Mouse (Mus musculus) hindbrain, embryonic 15.5 days (tissue): ENCODE data around the gene Fbxo34. TPM values are rescaled to one million over a fixed set of nuclear protein-coding genes. Genes with fewer than 3 reads are reported as not detected.
"Not testable (repeated sequence)": the region's sequence is repeated elsewhere in the genome, so short reads cannot be mapped to it uniquely, and the experiment has no call there.

ENCODE experiments used
- ATAC-seq: fragments of 200-750 bp; cut with Nextera tagmentation; 2 replicates; pipeline ENCODE4 v1.8.0; 2017; ENCODE audit warnings: low read depth, moderate number of reproducible peaks, moderate TSS enrichment; ENCODE audit not compliant: low FRiP score
- H3K27ac ChIP-seq: fragments of 300-500 bp; sonication (generic); replicated peaks from 2 replicates; pipeline ENCODE4 v1.5.1; 2015; ENCODE audit warnings: mild to moderate bottlenecking, inconsistent platforms
- H3K27me3 ChIP-seq: fragments of 300-500 bp; sonication (generic); 2 replicates; pipeline ENCODE4 v1.6.1; 2015; ENCODE audit warnings: control low read depth, inconsistent platforms
- H3K36me3 ChIP-seq: fragments of 300-500 bp; sonication (generic); 2 replicates; pipeline ENCODE4 v1.6.1; 2015; ENCODE audit warnings: control low read depth, inconsistent platforms
- H3K4me1 ChIP-seq: fragments of 300-500 bp; sonication (generic); replicated peaks from 2 replicates; pipeline ENCODE4 v1.6.1; 2015; ENCODE audit warnings: control low read depth, inconsistent platforms
- H3K4me2 ChIP-seq: fragments of 300-500 bp; sonication (generic); 2 replicates; pipeline ENCODE4 v1.6.1; 2015; ENCODE audit warnings: moderate library complexity, mild to moderate bottlenecking, inconsistent platforms
- H3K4me3 ChIP-seq: fragments of 300-500 bp; sonication (generic); 2 replicates; pipeline ENCODE4 v1.5.1; 2015; ENCODE audit warnings: mild to moderate bottlenecking, inconsistent platforms
- H3K9ac ChIP-seq: fragments of 300-500 bp; sonication (generic); 2 replicates; pipeline ENCODE4 v1.6.1; 2015; ENCODE audit warnings: inconsistent platforms
- H3K9me3 ChIP-seq: fragments of 300-500 bp; sonication (generic); 2 replicates; pipeline ENCODE4 v1.6.1; 2016; ENCODE audit warnings: control low read depth, inconsistent platforms
- WGBS: fragments of 180-500 bp; shearing (Covaris S2); methylation state at CpG from one replicate; pipeline ENCODE4 v1.1.7; 2015; 5-methylcytosine and 5-hydroxymethylcytosine counted together
- polyA plus RNA-seq: library from polyadenylated mRNA; unstranded; fragments of >200 nt; fragmentation: Nextera tagmentation; extraction: Ambion mirVana; gene quantifications from 2 replicates; pipeline ENCODE4 v1.2.1, GENCODE M21; 2015

The Fbxo34 gene
- polyA plus RNA-seq, 1 experiment from 2014 or later, result 31.4 TPM

GRCm38 (mm10) chr14:47544877-47545276, 94.7 kb downstream of the Fbxo34 start:
- Histone ChIP-seq H3K36me3 (peaks cover 90% of the 10 kb centered on the region), H3K4me1 (no peaks in the 10 kb centered on the region), H3K9ac (no peak overlapping the region), H3K27ac (no peak overlapping the region), H3K4me2 (no peak overlapping the region), H3K4me3 (no peak overlapping the region), H3K9me3 (no peaks in the 10 kb centered on the region), H3K27me3 (no peaks in the 10 kb centered on the region)
- ATAC-seq, result no peak
- 95% methylated on average over 4 of the region's 4 CpGs for WGBS

- H3K27me3 ChIP-seq, result no peaks in the 10 kb centered on the region
- no peak overlapping the region for H3K4me3 ChIP-seq
- no peak overlapping the region for H3K4me2 ChIP-seq
- no peak overlapping the region for H3K9ac ChIP-seq
- H3K9me3 ChIP-seq, result no peaks in the 10 kb centered on the region
- ATAC-seq, result no peak
- H3K4me1 ChIP-seq, result no peaks in the 10 kb centered on the region
- H3K36me3 ChIP-seq, result peaks cover 78% of the 10 kb centered on the region
- H3K27ac ChIP-seq, result no peak overlapping the region
- WGBS, result 97% methylated on average over 6 of the region's 6 CpGs
Observed at GRCm38 (mm10) chr14:47551668-47552067, 101.4 kb downstream of the Fbxo34 start.

DNA sequence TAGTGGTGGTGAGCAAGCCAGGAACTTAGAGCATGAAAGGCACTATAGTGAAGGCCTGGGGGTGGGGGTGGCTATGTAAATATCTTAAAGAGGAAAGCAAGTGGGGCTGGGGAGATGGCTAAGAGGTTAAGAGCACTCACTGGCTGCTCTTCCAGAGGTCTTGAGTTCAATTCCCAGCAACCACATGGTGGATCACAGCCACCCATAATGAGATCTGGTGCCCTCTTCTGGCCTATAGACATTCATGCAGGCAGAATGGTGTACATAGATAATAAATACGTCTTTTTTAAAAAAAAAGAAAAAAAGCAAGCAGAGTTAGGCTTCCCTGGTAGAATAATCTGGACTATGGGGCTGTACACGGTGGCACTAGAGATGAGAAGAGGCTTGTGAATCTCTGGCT, 103.2 kb downstream of the Fbxo34 start:
- H3K4me1 ChIP-seq, result no peaks in the 10 kb centered on the region
- H3K9me3 ChIP-seq, result no peaks in the 10 kb centered on the region
- no peak overlapping the region for H3K27ac ChIP-seq
- no peaks in the 10 kb centered on the region for H3K27me3 ChIP-seq
- 97% methylated on average over 2 of the region's 2 CpGs for WGBS
- no peak overlapping the region for H3K9ac ChIP-seq
- H3K4me3 ChIP-seq, result no peak overlapping the region
- no peak for ATAC-seq
- H3K4me2 ChIP-seq, result no peak overlapping the region
- peaks cover 64% of the 10 kb centered on the region for H3K36me3 ChIP-seq

GRCm38 (mm10) chr14:47554236-47554635, 104.0 kb downstream of the Fbxo34 start:
- Histone ChIP-seq H3K4me1 (no peaks in the 10 kb centered on the region), H3K9me3 (no peaks in the 10 kb centered on the region), H3K9ac (no peak overlapping the region), H3K4me2 (no peak overlapping the region), H3K27me3 (no peaks in the 10 kb centered on the region), H3K36me3 (peaks cover 61% of the 10 kb centered on the region), H3K27ac (no peak overlapping the region), H3K4me3 (no peak overlapping the region)
- no peak for ATAC-seq
- WGBS, result 92% methylated on average over 4 of the region's 4 CpGs

DNA sequence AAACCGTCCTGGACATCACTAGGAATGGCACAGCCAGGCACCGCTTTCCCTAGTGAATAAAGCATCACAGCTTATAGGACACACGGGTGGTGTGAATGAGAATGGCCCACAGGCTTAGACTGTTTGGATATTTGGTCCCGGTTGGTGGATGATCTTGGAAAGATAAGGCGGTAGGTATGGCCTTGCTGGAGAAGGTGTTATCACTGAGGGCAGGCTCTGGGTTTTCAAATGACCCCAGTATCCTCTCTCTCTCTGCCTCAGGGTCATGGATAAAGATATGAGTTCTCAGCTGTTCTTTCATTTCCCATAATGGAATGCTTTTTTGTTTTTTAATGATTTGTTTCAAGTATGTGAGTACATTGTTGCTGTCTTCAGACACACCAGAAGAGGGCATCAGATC, 105.0 kb downstream of the Fbxo34 start:
- Histone ChIP-seq H3K4me3 (no peak overlapping the region), H3K27ac (no peak overlapping the region), H3K36me3 (peaks cover 57% of the 10 kb centered on the region), H3K9me3 (no peaks in the 10 kb centered on the region), H3K9ac (no peak overlapping the region), H3K4me2 (no peak overlapping the region), H3K4me1 (no peaks in the 10 kb centered on the region), H3K27me3 (no peaks in the 10 kb centered on the region)
- WGBS, result 97% methylated on average over 5 of the region's 5 CpGs
- ATAC-seq, result no peak

GRCm38 (mm10) chr14:47560714-47561113, 110.5 kb downstream of the Fbxo34 start:
- Histone ChIP-seq H3K9me3 (no peaks in the 10 kb centered on the region), H3K4me2 (no peak overlapping the region), H3K27me3 (no peaks in the 10 kb centered on the region), H3K4me1 (no peaks in the 10 kb centered on the region), H3K4me3 (no peak overlapping the region), H3K36me3 (peaks cover 18% of the 10 kb centered on the region), H3K9ac (no peak overlapping the region), H3K27ac (no peak overlapping the region)
- no peak for ATAC-seq
- 97% methylated on average over 2 of the region's 2 CpGs for WGBS

DNA sequence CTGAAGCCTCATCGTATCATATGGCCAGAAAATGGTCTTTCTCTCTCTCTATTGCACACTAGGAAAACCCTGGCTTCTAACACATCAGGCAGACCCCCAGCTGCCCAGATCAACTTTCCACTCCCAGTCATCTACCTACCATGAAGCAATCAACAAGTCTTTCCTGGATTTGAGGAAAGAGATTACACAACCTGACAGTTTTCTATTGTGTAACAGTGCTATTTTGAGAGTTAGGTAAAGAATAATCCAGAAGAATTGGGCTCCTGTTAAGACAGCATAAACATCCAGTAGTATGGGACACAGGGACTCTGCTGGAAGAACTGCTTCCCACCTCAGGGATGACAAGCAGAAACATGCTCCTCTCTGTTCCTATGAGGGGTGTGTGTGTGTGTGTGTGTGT, 112.3 kb downstream of the Fbxo34 start:
- Histone ChIP-seq H3K9ac (no peak overlapping the region), H3K36me3 (peaks cover 10% of the 10 kb centered on the region), H3K4me3 (no peak overlapping the region), H3K27ac (no peak overlapping the region), H3K27me3 (no peaks in the 10 kb centered on the region), H3K9me3 (no peaks in the 10 kb centered on the region), H3K4me2 (no peak overlapping the region), H3K4me1 (peaks cover 10% of the 10 kb centered on the region)
- WGBS, result 92% methylated on average over 1 of the region's 1 CpGs
- ATAC-seq, result no peak

DNA sequence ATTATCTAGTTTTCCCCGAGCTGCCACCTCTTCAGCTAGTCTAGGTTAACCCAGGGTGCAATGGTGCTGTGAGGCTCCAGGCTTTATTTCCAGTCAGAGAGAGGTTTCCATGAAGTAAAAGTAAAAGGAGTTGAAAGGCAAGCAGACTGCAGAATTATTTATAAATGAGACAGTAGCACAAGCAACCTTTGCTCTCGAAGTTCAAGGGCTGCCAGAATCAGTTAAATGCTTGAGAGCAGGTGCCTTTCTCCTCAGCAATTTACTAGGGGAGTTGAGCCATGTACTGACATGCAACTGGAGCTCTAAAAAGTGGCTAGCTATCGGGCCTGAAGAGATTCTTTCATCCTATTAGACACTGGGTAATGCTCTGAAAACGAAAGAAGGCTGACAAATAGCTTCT, 112.9 kb downstream of the Fbxo34 start:
- WGBS, result 87% methylated on average over 4 of the region's 4 CpGs
- H3K9ac ChIP-seq, result no peak overlapping the region
- peaks cover 12% of the 10 kb centered on the region for H3K4me1 ChIP-seq
- H3K4me3 ChIP-seq, result no peak overlapping the region
- H3K27me3 ChIP-seq, result no peaks in the 10 kb centered on the region
- no peak overlapping the region for H3K4me2 ChIP-seq
- H3K27ac ChIP-seq, result no peak overlapping the region
- H3K36me3 ChIP-seq, result peaks cover 10% of the 10 kb centered on the region
- no peaks in the 10 kb centered on the region for H3K9me3 ChIP-seq
- ATAC-seq, result no peak

DNA sequence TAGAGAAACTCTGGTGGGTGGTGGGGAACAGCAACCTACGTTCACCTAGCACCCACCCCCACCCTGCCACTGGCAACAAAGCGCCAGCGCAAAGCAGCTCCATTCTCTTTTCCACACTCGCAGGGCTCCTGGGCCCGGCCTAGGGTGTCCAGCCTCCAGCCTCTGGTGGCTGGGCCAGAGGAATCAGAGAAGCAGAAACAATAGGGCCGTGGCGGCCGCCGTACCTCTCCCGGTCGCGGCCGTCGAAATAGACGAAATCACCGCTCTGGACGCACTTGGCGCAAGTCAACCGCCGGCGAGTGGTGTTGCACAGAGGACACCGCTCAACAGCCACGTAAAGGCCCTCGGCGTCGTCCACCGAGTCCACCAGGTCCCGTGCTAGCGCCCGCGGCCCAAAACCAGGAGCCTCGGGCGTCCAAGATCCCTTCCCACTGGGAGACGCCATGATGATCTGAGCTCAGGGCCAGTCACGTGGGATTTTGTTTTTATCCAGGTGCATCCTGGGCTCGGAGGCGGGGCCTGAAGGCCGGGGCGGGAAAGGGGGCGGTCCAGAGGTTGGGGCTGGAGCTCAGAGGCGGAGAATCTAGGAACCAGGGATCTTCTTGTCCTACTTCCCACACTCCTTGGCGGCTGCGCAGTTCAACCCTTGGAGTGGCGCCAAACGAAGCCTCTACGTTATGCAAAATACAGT, 117.9 kb downstream of the Fbxo34 start:
- H3K4me3 ChIP-seq, result peak overlapping the region; percentile 69
- H3K27me3 ChIP-seq, result no peaks in the 10 kb centered on the region
- under 1% methylated on average over 46 of the region's 46 CpGs for WGBS
- peak; percentile 99 for ATAC-seq
- peak overlapping the region; percentile 74 for H3K9ac ChIP-seq
- H3K36me3 ChIP-seq, result no peaks in the 10 kb centered on the region
- H3K9me3 ChIP-seq, result no peaks in the 10 kb centered on the region
- peak overlapping the region; percentile 63 for H3K4me2 ChIP-seq
- peak overlapping the region; percentile 61 for H3K27ac ChIP-seq
- peaks cover 12% of the 10 kb centered on the region for H3K4me1 ChIP-seq

DNA sequence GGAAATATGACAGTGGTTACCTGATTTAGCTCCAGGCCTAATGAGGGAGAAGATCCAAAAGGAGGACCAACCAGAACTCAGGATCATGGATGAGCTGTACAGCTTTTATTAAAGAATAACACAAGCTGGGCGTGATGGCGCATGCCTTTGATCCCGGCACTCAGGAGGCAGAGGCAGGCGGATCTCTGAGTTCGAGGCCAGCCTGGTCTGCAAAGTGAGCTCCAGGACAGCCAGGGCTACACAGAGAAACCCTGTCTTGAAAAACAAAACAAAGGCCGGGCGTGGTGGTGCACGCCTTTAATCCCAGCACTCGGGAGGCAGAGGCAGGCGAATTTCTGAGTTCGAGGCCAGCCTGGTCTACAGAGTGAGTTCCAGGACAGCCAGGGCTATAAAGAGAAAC, 120.3 kb downstream of the Fbxo34 start, which contains the start of gene Atg14:
Gene Atg14, minus strand, starts transcription at position 101 of the 400 bp plus-strand sequence.
- not testable (repeated sequence) for H3K27ac ChIP-seq, ATAC-seq, H3K9ac ChIP-seq, H3K36me3 ChIP-seq, H3K4me2 ChIP-seq, H3K4me3 ChIP-seq, H3K9me3 ChIP-seq, H3K27me3 ChIP-seq
- WGBS, result 95% methylated on average over 11 of the region's 11 CpGs
- peaks cover 12% of the 10 kb centered on the region for H3K4me1 ChIP-seq

DNA sequence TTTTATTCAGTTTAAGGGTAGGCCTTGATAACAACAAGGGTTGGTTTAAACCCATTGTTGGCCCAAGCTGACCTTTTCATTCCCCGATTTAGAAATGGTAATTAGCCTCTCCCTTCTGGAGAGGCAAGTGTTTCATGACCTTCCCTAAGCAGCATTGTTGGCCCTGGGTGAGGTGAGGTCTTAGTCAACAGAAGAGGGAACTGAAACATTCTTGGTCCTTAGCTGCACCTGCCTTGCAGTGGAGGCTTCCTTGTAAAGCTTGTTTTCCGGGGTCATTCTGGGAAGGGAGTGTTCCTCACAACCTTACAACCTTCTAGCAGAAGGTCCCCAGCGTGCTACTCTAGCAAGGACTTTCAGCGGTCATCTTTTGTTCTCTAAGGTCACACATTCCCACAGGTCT, 122.5 kb downstream of the Fbxo34 start:
- Histone ChIP-seq H3K9me3 (no peaks in the 10 kb centered on the region), H3K27me3 (no peaks in the 10 kb centered on the region), H3K36me3 (no peaks in the 10 kb centered on the region), H3K9ac (no peak overlapping the region), H3K4me1 (peaks cover 1% of the 10 kb centered on the region), H3K4me3 (no peak overlapping the region), H3K27ac (no peak overlapping the region), H3K4me2 (no peak overlapping the region)
- 83% methylated on average over 4 of the region's 4 CpGs for WGBS
- ATAC-seq, result no peak

DNA sequence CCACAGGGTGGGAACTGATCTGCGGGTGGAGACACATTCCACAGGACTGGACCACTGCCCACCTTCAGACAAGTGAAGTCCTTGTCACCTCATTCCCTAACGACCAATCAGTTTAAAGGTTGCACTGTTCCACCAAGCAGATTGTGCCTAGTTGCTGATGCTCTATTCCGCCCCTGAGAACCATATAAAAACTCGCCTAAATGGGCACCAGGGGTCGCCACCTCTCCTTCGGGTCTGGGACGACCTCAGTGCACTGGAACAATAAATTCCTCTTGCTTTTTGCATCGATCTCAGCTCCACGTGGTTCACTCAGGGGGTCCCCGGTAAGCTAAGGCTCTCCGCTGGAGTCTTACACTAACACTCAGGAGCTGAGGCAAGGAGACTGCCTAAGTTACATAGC, 124.5 kb downstream of the Fbxo34 start:
- H3K27ac ChIP-seq, result no peak overlapping the region
- H3K9me3 ChIP-seq, result no peaks in the 10 kb centered on the region
- H3K9ac ChIP-seq, result no peak overlapping the region
- no peaks in the 10 kb centered on the region for H3K4me1 ChIP-seq
- H3K4me3 ChIP-seq, result no peak overlapping the region
- H3K36me3 ChIP-seq, result no peaks in the 10 kb centered on the region
- H3K4me2 ChIP-seq, result no peak overlapping the region
- WGBS, result 80% methylated on average over 11 of the region's 11 CpGs
- no peaks in the 10 kb centered on the region for H3K27me3 ChIP-seq
- no peak for ATAC-seq

GRCm38 (mm10) chr14:47576687-47577086, 126.5 kb downstream of the Fbxo34 start:
- Histone ChIP-seq H3K36me3 (no peaks in the 10 kb centered on the region), H3K4me2 (no peak overlapping the region), H3K27me3 (no peaks in the 10 kb centered on the region), H3K4me3 (no peak overlapping the region), H3K27ac (no peak overlapping the region), H3K4me1 (no peaks in the 10 kb centered on the region), H3K9me3 (no peaks in the 10 kb centered on the region), H3K9ac (no peak overlapping the region)
- 79% methylated on average over 4 of the region's 4 CpGs for WGBS
- no peak for ATAC-seq
